Mouse (Mus musculus): ENCODE results near the gene Ppp1ca. TPM values are rescaled to one million over a fixed set of nuclear protein-coding genes. Genes with fewer than 3 reads are reported as not detected.

The Ppp1ca gene
- total RNA-seq, 2 experiments from 2014 or later = 318 to 320 TPM

DNA sequence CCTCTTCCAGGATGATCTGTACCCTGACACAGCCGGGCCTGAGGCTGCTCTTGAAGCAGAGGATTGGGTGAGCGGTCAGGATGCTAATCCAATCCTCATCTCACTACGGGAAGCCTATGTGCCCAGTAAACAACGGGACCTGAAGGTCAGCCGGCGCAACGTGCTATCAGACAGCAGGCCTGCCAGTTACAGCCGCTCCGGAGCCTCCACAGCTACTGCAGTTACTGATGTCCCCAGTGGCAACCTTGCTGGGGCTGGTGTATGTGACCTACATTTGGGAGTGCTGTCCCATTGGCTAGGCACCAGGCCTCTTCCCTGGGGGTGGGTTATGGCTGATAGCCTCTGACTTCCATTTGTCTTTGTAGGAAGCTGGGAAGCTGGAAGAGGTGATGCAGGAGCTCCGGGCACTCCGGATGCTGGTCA lies 38.6 kb upstream of the Ppp1ca start, which contains the start of gene Ptprcap:
Ptprcap (plus strand) TSS at position 373 of the 423 bp plus-strand sequence.
- no peak for DNase-seq (ENCODE audit: low spot score in 2 of 2)
- intact Hi-C loops (cut with DNase I) = no loop called here

DNA sequence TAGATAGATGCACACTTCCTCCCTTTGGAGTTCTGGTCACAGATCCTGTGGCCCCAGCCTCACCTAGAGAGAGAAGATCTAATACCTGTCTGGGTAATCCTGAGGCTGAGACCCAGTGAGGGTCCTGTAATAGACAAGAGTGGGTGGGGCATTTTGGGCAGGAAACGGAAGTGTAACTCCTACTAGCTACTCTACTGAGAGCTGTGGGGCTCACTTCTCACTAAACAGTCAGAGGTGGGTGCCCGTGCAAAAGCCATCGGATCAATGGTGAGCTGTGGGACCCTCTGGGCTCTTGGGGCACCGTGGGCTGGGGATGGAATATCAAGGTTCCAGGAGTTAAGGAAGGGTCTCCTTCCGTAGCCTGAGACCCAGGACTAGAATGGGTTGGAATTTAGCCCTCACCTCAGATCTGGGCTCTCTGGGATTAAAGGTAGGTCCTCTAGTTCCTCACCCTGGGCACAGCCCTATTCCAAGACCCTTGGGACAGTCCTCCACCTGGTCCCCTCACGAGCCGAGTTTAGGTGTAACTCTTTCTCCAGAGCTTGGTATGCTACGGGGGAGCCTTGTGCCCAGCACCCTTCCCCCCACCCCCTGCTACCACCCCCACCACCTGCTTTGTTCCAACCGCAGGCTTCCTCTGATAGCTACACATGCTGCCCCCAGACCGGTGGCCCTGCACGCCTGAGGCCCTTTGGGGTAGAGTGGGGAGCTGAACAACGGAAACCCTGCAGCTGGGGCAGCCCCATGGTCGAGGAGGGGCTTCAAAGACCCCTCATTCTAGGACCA lies 37.2 kb upstream of the Ppp1ca start:
- intact Hi-C loops (cut with DNase I) = no loop called here
- no peak for DNase-seq (ENCODE audit: low spot score in 2 of 2)

DNA sequence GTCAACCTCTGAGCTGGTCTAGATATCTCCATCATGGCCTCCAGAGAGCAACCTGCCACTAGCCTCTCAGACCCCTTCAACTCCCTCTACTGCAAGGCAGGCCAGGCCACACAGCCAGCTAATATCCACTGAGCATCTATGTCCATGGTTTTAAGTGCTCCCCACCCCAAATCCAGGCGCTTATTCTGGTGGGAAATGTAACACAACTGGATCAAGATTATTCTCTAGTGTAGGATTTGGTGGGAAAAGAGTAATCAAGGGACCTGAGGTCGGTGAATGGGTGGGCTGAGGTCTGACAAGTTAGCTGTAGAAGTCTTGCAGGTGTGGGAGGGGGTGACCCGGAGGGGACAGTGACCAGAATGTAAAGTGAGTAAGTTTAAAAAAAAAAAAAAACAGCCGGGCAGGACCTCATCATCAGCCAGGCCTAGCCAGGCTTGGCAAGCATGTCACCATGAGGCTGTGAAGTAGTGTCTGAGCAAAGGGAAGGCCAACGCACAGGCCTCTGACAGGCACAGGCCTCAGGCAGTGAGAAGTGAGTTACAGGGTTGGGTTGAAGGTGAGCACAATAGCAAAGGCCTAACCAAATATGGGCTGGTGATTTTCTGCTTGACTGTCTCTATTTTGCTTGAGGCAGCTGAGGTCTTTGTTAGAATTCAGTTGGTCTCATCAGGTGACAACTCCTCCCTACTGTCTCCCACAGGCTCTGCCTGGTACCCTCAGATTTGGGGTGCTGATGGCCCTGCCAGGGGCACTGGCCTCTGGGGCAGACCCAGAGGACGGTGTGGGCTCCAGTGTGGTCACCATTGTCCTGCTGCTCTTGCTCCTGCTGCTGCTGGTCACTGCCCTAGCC lies 36.4 kb upstream of the Ppp1ca start:
- no peak for DNase-seq (ENCODE audit: low spot score in 2 of 2)
- intact Hi-C loops (cut with DNase I) = no loop called here

DNA sequence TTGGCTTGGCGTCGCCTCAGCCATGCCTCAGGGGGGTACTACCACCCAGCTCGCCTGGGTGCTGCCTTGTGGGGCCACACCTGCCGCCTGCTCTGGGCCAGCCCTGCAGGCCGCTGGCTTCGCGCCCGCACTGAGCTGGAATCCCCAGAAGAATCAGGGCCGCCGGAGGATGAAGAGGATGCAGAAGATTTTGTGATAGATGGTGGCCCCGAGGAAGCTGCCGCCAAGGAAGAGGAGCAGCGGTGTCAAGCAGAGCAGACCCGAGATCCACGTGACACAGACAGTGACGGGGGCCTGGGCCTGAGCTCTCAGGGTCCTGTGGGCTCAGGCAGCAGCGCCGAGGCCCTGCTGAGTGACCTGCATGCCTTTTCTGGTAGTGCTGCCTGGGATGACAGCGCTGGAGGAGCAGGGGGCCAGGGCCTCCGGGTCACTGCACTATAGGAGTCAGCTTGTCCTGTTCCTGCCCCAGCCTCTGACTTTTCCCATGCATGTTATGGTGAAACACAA lies 35.7 kb upstream of the Ppp1ca start:
- DNase-seq (ENCODE audit: low spot score in 2 of 2) = no peak

DNA sequence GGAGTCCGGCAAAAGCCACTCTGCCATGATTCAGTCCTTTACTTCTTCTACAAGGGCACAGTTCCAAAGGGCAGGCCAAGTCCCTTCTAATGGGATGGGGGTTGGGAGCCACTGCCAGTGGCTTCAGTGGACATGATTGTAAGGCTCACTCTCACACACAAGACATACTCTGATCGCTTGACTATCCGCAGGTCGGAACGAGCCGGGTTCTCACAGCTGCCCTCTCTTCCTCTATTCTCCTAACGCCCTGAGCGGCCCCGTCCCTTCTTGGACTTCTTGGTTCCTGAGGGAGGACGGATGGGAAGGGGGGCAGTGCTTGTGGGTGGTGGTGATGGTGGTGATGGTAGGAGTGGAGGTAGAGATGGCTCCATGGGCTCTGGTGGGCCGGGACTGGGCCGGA lies 35.1 kb upstream of the Ppp1ca start:
- DNase-seq (ENCODE audit: low spot score in 2 of 2) = no peak
- intact Hi-C loops (cut with DNase I) = no loop called here

More for the DNA sequence above, 35.7 kb upstream of the Ppp1ca start:
- intact Hi-C loops (cut with DNase I) = no loop called here

DNA sequence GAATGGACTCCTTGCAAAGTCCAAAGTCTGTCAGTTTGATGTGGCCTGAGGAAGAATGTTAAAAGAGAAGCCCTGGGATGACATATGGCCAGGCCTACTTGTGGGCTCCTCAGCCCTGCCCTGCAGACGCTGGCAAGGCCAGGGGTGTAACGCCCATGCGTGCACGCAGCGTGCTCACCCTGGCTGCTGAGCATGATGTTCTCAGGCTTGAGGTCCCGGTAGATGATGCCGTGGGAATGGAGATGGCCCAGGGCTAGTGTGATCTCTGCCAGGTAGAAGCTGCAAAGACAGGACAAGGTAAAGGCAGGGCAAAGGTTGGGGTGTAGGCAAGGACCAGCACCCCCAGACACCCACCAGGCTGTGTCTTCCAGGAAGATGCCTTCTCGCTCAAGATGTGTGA lies 32.8 kb upstream of the Ppp1ca start:
- intact Hi-C loops (cut with DNase I) = no loop called here
- DNase-seq (ENCODE audit: low spot score in 2 of 2) = no peak

DNA sequence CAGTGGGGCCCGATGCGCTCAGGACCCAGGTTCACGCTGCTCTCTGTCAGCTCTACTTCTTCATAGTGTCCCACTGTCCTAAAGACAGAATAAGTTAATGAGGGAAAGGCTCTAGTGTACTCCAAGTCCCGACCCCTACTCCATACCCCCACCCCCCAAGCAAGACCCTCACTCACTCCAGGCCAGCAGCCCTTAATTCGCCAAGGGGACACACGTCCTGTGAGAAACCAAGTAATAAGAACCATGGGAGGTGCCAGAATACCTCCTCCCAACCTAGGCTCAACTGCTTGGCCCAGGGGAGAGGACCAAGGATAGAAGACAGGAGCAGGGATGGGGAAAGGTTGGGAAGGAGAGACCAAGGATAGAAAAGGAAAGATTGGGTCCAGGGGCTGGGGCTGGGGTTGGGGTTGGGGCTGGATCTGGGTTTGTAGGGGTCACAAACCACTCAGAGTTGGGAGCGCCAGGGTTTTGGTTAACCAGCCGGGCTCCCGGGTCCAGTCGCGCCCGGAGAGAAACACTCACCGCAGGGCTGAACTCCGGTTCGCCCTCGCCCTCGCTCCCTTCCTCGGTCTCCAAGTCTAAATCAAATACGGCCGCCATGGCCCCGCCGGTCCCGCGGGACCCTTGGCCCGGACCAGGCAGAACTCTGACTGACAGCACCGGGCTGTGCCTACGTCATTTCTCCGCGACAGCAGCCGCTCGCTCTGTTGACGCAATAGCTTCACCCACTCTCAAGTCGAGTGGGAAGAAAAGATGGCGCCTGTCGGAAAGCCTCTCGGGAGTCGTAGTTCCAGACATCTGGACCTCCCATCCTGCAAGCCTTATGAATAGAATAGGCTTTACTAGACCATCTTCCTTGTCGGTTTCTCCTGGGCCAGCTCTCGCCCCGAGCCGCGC lies 29.0 kb upstream of the Ppp1ca start, which contains the start of gene Rps6kb2:
Rps6kb2 (minus strand) TSS at position 709 of the 897 bp plus-strand sequence.
- DNase-seq (ENCODE audit: low spot score in 2 of 2) = peak; percentile 98 to 99
- intact Hi-C loops (cut with DNase I) = loop anchor here (2.0 kb wide), 1 partner anchor 36 kb away; no protein-coding TSS in a partner anchor

DNA sequence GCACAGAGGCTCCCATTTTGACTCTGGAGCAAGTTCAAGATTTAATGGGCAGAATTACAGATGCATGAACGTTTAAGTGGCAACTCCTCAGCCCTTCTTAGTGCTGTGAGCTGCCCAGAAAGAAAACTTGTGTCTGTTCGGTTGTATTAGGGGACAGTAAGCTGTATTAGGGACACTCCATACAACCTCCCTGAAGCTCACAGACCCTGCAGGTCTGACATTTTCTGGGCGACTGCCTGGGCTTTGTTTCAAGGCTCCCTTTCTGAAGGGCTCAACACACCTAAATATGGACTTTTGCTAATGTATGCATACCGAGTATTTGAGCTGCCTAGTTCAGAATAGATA lies 28.4 kb upstream of the Ppp1ca start:
- intact Hi-C loops (cut with DNase I) = loop anchor here (2.0 kb wide), 1 partner anchor 37 kb away; no protein-coding TSS in a partner anchor
- DNase-seq (ENCODE audit: low spot score in 2 of 2) = no peak

DNA sequence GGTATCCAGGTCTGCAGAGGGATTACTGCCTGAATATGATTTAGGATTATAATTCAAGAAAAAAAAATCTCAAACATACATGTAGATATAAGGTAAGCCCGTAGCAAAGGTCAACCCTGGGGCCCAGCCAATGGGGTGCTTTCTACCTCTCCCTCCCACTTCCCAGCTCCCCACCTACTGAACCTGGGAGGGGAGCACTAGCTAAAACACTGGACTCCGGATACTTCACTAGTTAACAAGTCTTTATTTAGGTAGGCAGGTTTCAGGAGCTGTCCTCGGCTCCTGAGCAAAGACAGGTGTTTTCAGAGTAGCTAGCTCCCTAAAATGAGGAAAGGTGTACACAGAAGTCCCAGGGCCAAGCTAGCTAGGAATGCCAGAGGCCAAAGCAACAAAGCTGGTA lies 27.8 kb upstream of the Ppp1ca start:
- no peak for DNase-seq (ENCODE audit: low spot score in 2 of 2)
- intact Hi-C loops (cut with DNase I) = no loop called here

DNA sequence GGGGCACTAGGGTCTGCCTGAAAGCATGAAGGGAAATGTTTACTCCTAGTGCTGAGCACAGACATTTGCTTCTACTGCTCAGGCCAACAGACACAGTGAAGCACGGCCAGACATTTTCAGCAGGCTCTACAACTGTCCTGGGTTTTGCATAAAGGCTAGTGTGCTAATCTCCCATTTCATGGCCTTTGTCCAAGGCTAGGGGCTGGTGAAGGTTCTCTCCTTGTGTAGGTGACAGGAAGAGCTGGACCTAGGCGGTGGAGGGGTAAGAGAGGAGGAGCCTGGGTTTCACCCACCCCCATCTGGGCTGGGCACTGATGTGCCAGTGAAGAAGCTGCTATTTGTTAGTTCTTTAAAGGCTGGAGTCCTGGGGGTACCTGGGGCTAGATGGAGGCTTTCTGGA lies 27.1 kb upstream of the Ppp1ca start:
- no peak for DNase-seq (ENCODE audit: low spot score in 2 of 2)
- intact Hi-C loops (cut with DNase I) = no loop called here

DNA sequence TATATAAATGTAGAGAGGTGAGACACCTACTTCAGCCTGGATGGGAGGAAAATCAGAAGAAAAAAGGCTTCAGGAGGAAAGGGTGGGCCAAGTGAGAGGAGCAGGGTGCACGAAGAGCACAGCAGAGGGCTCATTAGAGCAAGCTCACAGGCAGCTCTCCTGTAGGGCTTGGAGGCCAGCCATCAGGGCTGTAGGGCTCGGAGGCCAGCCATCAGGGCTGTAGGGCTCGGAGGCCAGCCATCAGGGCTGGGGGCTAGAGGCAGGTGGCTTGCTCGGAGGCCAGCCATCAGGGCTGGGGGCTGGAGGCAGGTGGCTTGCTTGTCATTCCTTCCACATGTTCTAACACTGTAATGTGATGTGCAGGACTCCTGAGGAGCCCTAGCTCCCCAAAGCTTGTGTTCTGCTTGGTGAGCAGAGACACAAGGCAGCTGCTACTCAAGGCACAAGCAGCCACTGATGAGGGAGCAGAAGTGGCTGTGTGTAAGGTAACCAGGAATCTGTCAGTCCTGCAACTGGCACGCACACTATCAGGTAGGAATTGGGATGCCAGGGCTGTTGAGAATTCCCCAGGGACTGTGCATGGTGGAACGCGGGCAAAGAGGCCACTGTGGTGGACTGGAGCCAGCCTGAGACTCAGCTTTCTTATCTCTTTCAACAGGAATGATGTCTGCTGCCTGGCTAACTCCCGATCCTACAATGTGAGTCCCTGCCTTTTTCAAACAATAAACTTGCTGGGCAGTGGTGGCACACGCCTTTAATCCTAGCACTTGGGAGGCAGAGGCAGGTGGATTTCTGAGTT lies 25.0 kb upstream of the Ppp1ca start:
- intact Hi-C loops (cut with DNase I) = no loop called here

DNA sequence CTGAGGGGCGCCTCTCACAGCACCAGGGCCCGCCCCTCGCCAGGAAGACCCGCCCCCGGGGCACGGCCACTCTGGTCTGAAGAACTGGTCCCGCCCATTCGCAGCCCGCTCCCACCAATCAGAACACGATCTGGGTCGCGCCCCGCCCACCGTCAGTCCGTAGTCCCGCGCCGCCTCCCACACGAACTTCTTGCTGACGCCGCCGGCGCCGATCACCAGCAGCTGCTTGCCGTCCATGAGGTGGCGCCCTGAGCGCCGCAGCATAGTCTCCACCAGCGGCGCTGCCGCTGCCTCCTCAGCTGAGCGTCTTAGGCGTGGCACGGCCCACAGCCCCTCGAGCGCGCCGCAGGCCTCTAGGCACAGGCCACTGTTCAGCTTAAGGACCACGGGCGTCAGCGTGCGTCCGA lies 22.5 kb upstream of the Ppp1ca start:
- DNase-seq (ENCODE audit: low spot score in 2 of 2) = peak; percentile 99 to 100
- intact Hi-C loops (cut with DNase I) = loop anchor here (1.0 to 2.0 kb wide), 2 partner anchors 23 to 59 kb away; partner anchors contain the start of gene Ppp1ca

More for the DNA sequence above, 25.0 kb upstream of the Ppp1ca start:
- DNase-seq (ENCODE audit: low spot score in 2 of 2) = no peak

DNA sequence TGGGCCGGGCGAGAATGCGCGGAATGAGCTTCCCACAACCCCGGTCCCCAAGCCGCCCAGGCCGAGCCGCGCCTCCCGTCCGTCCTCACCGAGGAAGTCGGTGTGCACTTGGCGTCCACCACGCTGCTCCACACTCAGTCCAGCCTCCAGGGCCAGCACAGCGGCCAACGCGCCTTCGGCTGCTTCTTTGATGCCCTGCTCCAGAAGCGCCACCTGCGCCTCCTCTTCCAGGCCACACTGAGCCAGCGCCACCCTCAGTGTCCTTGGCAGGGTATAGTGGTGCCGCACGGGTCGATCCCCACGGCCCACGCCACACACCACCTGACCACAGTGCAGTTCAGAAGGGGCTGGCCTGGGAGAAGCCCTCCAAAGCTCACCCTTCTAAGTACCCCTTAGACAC lies 22.1 kb upstream of the Ppp1ca start:
- intact Hi-C loops (cut with DNase I) = loop anchor here (1.0 to 2.0 kb wide), 2 partner anchors 23 to 58 kb away; partner anchors contain the start of gene Ppp1ca
- no peak for DNase-seq (ENCODE audit: low spot score in 2 of 2)

DNA sequence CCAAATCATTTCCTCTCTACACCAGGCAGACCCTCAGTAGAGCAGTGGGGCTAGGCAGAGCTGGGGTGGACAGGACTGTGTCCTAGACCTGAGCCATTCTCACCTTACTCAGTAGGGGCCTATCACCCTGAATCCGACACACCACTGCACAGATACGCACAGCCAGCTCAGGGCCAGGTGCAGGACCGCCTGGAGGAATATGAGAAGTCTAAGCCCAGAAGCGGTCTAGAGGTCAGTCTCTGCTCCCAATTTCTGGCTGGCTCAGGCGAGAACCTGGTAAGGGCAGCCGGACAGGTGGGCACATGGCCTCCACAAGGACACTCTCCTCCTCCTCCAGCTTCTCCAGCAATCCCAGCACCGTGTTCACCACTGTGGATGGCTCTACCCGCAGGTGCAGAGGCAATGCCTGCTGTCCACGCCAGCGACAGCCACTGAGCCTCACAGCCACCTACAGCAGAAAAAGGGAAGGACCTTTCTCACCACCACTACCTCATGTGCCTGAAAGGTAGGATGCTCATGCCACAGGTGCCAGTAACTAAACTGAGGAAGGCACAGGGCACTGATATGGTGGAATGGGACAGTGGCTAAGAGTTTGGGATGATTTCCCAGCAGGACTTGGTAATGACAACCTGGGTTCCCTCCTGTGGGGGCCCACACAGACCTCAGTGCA lies 21.0 kb upstream of the Ppp1ca start:
- intact Hi-C loops (cut with DNase I) = no loop called here
- no peak for DNase-seq (ENCODE audit: low spot score in 2 of 2)

DNA sequence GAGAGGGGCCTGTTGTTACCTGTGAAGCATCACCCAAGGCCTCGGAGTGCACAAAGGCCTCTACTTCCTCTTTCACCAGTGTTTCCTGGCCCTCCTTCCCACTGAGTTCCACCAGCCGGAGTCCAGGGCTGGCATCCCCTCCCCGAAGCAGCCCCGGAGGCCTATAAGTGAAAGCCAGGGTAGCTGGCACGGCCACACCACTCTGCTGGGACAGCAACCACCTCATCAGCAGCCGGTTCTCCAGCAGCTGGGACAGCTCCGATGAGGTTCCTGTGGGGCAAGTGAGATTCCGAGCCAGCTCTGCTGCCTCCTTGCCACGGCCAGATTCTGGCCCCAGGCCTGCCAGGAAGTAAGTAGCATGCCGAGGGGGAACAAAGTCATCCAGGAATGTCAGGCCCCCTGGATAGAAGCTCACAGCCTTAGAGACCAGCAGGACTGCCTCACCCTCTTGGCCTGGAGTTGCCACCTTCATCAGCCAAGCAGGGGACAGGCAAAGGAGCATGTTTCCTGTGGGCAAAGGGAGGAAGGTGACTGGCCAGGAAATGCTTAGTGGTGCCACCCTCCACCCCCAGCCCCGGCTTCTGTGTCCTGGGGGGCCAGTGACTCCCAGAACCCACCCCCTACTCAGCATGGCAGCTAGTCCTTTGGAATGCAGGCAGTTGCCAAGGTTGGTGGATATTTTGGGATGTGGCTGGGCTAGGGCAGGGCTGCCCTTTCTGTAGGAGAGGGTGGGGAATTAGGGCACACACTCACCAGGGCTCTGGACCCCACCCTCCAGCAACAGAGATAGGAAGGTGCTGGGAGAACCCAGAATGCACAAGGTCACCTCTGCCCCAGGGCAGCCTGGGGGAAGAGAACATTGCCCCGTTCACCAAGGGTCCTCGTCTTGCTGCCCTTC lies 20.2 kb upstream of the Ppp1ca start:
- DNase-seq (ENCODE audit: low spot score in 2 of 2) = no peak
- intact Hi-C loops (cut with DNase I) = no loop called here

DNA sequence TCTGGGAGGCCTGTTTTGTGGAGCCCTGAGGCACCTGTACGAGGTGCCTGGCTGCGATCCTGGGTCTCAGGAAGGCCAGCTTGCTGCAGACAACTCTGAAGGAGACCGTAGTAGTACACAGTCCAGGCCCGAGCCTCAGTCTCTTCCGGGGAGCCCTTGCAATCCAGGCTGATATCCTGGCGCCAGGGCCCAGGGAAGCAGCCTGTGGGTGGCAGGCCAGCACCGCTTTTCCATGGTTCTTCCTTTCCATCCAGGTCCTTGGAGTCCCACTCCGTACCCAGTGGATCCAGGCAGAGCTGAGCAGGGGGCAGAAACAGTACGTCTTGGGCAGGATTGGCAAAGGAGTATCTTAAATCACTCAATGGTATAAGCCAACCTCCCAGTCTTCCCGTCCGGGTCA lies 18.9 kb upstream of the Ppp1ca start:
- DNase-seq (ENCODE audit: low spot score in 2 of 2) = no peak
- intact Hi-C loops (cut with DNase I) = no loop called here

DNA sequence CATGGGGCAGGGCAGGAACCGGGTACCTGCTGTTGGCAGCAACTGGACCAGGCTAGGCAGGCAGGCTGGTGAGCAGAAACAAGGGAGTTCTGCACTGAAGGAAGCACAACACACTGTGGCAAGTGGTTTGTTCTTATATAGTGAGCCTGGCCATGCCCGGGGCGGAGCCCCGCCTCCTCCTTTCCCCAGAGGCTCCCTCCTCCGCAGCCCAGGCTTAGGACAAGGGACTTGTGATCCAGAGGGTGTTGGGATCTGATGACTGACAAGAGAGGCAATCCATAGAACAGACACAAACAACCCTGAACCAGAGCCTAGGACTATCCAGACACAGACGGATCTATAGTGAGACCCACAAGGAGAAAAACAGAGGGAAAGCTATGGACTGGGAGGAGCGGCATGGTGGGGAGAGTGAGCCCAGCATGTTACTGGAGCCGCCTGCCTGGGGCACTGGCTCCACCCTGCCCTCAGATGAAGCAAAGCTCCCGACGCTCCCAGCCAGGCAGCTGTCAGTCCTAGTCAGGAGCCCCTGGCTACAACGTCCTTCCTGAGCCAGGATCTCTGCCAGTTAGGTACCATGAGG lies 16.4 kb upstream of the Ppp1ca start, which contains the start of gene Carns1:
Carns1 (minus strand) TSS at position 112 of the 580 bp plus-strand sequence.
- peak in 1 of 2 experiments; percentile 51 for DNase-seq (ENCODE audit: low spot score in 2 of 2)
- intact Hi-C loops (cut with DNase I) = no loop called here

All from left cerebral cortex, postnatal 25 days (tissue).